Mouse (Mus musculus): ENCODE results near the gene Cdk10.
"Not testable (repeated sequence)": the region's sequence is repeated elsewhere in the genome, so short reads cannot be mapped to it uniquely, and the experiment has no call there.

Cdk10 gene

DNA sequence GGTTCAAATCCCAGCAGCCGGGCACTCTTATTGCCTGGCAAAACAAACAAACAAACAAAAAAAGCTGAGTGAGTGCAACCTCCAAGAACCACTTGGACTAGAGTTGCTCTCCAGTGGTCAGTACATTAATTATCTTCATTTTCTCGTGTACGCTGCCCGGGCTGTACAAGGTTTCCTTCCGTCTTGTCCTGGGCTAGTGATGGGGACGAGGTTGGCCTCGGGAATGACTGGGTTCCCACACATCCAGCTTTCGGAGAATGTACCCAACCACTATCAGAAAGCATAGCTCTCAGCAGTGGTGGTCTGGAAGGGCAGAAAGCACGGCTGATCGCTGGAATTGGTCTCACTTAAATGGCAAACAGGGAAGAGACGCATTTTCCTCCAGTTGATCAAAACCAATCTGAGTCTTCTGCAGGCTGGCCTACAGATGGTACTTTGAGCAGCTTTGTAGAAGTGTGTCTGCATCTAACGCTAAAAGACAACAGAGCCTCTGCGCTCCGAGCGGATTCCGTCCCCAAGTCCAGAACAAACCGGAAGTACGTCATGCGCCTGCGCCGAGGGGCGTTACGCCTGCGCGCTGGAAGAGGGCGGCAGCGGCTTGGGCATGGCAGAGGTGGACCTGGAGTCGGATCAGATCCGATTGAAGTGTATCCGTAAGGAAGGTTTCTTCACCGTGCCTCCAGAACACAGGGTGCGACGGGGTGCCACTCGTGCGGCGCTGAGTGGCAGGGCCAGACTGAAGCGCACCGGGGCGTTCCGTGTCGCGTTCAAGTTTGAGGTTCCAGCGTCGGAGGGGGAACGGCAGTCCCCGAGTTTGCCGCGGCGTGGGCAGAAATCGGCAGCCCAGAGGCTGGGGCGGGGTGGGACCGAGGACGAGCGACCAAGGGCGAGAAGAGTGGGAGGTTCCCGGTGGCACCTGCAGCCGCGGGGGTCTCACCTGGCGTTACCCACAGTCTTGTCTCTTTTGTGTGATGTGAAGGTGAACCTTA, at the start of gene Cdk10:
Cdk10 (plus strand) TSS at position 565 of the 989 bp plus-strand sequence.
- DNase-seq (ENCODE audit: low spot score) = peak; percentile 92

- DNase-seq (ENCODE audit: low spot score) = peak; percentile 30
Observed at GRCm38 (mm10) chr8:123181391-123181790, 43.3 kb upstream of the Cdk10 start.

DNA sequence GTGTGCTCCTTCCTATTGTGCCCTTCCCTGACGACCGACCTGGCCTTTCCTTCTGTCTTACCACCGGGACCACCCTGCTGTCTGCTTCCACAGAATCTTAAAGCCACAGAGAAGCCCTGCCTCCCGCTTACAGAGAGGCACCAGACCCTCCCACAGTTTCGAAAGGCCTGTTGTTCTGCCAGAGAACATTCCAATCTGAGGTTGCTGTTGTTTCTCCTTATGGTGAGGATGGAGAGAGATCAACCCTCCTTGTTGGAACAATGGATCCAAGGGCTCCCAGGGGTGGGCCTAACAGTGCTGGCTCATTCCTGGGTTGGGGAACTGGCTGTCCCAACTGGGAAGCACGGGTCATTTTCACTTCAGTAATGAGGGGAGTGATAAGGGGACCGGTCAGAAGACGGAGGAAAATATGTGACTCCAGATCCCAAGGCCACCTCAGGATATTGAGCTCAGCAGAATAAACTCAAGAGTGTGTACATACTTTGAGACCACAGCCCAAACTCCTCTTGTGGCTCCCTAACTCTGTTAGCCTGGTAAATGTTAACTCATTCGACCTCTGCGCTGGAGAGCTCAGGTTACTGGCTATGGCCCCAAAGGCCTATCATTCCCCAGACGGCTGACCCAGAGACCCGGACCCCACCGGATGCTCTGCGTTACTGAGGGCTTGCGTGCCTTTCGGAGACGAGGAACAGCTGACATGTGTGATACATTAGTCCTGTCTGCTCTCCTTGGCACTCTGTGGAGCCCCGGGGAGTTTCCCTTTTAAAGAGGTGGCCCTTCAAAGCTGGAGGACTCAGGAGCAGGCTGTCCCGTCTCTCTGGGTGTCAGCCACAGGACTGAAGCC, 38.9 kb upstream of the Cdk10 start, which contains the start of gene Dpep1:
Dpep1 (plus strand) TSS at position 677 of the 844 bp plus-strand sequence.
- peak; percentile 31 for DNase-seq (ENCODE audit: low spot score)

GRCm38 (mm10) chr8:123188006-123188405, 36.6 kb upstream of the Cdk10 start:
- DNase-seq (ENCODE audit: low spot score) = no peak

DNA sequence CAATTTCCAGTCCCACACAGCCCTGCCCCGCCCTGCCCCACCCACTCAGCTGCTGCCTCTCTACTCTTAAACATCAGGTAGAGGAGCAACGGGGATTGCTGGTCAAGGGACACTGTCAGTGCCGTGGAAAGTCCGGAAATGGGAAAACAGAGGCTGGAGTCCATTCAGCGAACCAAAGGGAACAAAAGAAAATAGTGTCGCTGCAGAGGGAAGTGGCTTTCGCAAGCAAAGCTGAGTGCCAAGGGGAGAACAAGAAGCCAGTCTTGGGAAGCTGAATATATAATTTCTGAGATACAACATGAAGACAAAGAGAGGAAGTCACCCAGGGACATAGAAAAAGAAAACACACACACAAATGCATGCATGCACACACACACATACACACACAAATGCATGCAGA, 35.8 kb upstream of the Cdk10 start:
- no peak for DNase-seq (ENCODE audit: low spot score)

DNA sequence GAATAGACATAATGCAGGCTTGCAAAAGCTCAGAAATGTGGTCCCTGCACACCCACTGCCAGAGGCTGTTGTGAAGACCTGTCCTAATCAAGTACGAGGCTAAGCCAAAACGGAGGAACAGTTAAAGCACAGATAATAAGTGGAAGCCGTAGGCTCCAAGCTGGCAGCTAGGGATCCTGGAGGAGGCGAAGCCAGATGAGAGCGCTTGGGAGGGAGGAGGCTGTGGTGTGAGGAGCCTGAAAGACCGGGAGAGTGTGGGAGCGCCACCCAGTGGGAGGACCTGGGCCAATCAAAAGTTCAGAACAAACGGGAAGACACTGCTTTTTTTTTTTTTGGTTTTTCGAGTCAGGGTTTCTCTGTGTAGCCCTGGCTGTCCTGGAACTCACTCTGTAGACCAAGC, 34.0 kb upstream of the Cdk10 start:
- DNase-seq (ENCODE audit: low spot score) = peak; percentile 81

GRCm38 (mm10) chr8:123191908-123192307, 32.7 kb upstream of the Cdk10 start:
- DNase-seq (ENCODE audit: low spot score) = no peak

GRCm38 (mm10) chr8:123193771-123194170, 30.9 kb upstream of the Cdk10 start:
- no peak for DNase-seq (ENCODE audit: low spot score)

GRCm38 (mm10) chr8:123197016-123197415, 27.6 kb upstream of the Cdk10 start:
- DNase-seq (ENCODE audit: low spot score) = not testable (repeated sequence)

- DNase-seq (ENCODE audit: low spot score) = no peak
Observed at GRCm38 (mm10) chr8:123199864-123200263, 24.8 kb upstream of the Cdk10 start.

- DNase-seq (ENCODE audit: low spot score) = peak; percentile 46
Observed at GRCm38 (mm10) chr8:123202288-123202687, 22.4 kb upstream of the Cdk10 start.

GRCm38 (mm10) chr8:123203571-123203970, 21.1 kb upstream of the Cdk10 start:
- DNase-seq (ENCODE audit: low spot score) = no peak

- no peak for DNase-seq (ENCODE audit: low spot score)
Observed at GRCm38 (mm10) chr8:123211876-123212275, 12.8 kb upstream of the Cdk10 start.

DNA sequence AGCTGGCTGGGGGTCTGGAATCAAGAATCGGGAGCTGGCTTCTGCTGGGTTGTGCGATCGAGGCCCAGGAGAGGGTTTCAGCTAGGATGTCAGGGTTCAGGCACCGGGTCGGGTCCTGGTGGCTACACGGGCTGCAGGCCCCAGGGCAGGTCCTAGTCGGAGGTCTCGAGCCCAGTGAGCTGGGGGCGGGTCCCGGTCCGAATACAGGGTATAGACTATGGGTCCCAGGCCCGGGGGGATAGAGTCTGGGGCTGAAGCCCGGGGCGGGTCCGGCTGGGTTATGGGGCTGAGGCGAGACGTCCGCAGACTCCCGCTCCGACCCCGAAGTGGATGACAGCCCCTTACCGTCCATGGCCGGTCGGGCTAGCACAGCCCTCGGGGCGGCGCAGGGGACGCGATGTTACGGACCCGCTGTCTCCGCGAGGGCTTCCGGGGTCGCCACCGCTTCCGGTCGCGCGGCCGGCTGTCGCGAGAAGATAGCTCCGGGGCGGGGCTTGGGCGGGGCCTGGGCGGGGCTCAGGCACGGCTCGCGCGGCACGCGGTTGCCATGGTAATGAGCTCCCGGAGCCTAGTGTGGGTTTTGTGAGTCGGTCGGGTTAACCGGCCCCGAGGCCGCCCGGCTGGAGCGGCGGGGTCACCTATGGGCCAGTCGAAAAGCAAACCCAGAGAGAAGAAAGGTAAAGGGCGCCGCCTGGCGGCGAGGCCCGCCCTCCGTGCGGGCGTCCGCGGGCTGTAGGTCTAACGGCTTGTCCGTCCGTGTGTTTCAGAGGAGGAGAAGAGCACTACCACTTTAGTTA, 12.1 kb upstream of the Cdk10 start, which contains the start of the genes Chmp1a and Spata33:
Chmp1a (minus strand) TSS at position 443 of the 797 bp plus-strand sequence.
Spata33 (plus strand) TSS at position 512 of the 797 bp plus-strand sequence.
- peak; percentile 93 for DNase-seq (ENCODE audit: low spot score)

DNA sequence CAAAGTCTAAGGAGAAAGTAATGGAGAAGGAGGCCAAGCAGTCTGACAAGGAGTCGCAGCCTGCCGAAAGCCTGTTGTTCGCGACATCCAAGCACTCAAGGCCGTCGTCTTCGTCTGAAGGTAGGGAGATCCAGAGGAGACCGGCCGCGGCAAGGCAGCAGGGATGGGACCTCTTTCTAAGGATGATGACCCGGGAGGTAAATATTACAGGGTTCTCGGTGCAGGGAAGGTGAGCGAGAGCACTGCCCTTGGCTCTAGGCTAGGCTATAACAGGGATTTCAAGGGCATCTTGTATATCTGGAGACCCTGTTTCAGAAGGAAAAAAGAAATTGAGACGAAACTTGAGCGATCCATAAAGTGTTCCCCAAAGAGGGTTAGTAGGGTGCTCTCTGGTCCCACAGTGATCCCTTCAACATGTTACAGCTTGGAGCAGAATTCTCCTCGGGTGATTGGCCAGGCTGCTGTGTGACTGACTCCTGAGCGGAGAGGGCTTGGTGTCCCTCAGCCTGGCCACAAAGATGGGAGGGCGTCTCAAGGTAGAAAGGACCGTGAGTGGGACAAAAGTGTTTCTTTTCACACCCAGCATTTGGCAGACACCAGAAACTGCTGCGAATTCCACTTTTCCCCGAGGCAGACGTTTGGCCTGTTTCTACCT, 11.4 kb upstream of the Cdk10 start:
- DNase-seq (ENCODE audit: low spot score) = no peak

DNA sequence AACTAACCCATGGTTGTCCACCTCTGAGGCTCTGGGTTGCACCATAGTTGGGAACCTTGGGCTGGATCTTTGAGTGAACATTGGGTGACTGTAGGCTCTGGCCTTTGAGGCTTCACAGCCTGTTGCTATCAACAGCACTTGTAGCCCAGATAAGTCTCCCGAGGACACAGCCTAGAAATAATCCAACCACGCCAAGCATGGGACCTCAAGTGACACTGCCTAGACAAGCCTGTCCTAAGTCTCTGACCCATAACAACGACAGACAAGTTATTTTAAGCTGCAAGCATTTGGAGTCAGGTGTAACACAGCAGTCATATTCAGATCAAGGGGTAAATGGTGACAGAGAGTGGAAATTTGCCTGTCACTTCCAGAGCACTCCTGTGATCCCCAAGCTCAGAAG, 9.2 kb upstream of the Cdk10 start:
- no peak for DNase-seq (ENCODE audit: low spot score)

- no peak for DNase-seq (ENCODE audit: low spot score)
Observed at GRCm38 (mm10) chr8:123220917-123221316, 3.7 kb upstream of the Cdk10 start.

DNA sequence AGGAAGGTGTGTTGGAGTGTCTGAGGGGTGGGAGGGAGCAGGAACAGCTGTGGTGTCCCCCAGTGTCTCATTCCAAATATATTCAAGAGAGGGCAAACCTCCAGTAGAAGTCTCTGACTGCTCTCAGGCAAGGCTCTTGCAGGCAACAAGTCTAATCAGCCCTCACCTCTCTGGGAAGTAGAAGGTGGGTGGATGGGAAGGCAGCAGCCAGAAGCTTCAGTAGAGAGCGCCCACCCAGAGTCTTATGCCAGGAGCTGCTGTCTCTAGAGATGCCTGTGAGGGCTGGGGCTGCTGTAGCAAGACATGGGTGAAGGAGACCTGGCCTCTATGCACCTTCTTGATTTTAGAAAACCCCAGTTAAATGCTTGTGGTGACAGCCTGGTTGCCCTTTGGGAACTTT, 3.8 kb downstream of the Cdk10 start:
- no peak for DNase-seq (ENCODE audit: low spot score)

DNA sequence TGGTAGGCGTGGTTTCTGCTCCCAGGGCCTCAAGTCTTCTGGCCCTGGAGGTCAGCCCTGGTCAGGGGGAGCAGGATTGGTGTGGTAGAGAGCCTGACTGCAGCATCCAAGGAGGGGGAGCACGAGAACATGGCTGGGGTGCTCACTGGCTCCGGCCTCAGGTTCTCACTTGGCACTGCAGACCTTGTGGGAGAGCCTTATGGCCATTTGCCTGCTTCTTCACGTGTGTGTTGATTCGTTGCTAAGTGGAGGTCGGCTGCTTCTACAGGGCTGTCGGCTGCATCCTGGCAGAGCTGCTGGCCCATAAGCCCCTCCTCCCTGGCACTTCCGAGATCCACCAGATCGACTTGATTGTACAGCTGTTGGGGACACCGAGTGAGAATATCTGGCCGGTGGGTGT, 5.7 kb downstream of the Cdk10 start:
- DNase-seq (ENCODE audit: low spot score) = not testable (repeated sequence)

GRCm38 (mm10) chr8:123231742-123232141, 7.1 kb downstream of the Cdk10 start:
- no peak for DNase-seq (ENCODE audit: low spot score)

DNA sequence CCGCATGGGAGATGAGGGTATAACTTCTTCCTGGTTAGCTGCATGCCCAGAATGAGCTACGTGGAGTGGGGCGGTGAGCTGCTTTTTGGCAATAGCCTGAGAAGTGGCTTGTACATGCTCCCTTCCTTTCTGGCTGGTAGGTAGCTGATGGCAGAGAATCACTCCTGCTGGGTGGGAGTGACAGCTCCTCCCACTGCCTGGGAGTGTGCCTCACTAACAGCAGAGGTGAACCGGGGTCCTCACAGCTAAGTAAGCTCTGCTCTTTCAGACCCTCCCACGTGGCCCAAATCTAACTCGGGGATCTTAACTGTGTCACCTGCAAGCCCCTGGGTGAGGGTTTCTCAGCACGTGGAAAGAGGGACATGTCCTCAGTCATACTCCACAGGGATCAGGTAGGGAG, 7.9 kb downstream of the Cdk10 start:
- no peak for DNase-seq (ENCODE audit: low spot score)
